Mouse (Mus musculus): ENCODE data around the gene Blvrb. TPM values are rescaled to one million over a fixed set of nuclear protein-coding genes. Genes with fewer than 3 reads are reported as not detected.

Blvrb gene
- polyA plus RNA-seq, 1 experiment from 2014 or later: 75.2 TPM

DNA sequence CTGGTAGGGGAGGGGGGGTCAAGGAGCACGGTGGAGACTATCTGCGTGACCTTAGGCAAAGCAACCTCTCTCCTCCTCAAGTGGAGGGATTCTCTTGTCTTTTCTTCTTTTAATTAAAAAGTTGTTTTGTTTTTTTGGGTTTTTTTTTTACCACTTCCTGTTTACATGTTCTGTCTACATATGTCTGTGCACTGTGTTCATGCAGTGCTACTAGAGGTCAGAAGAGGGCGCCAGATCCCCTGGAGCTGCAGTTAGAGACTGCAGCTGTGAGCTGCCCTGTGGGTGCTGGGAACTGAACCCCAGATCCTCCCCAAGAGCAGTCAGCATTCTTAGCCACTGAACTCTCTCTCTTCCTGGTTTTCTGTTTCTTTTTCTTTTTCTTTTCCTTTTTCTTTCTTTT, 28.7 kb upstream of the Blvrb start:
- Histone ChIP-seq H3K4me1 (ENCODE audit: control insufficient read depth, insufficient read depth, low read length) (no peaks in the 10 kb centered on the region), H3K36me3 (ENCODE audit: control insufficient read depth, insufficient read depth, low read length) (no peaks in the 10 kb centered on the region), H3K9ac (ENCODE audit: low read depth, low read length) (no peak overlapping the region), H3K27me3 (replicated peaks; ENCODE audit: control insufficient read depth, insufficient read depth, low read length) (no peaks in the 10 kb centered on the region; the same call in 1 of the 2 replicates), H3K27ac (replicated peaks; ENCODE audit: low read depth, low read length) (no peak overlapping the region), H3K4me2 (ENCODE audit: low read depth, low read length) (no peak overlapping the region), H3K9me3 (ENCODE audit: control insufficient read depth, low read length) (peaks cover 9% of the 10 kb centered on the region; the same call in 1 of the 2 replicates), H3K4me3 (ENCODE audit: low read depth, low read length) (no peak overlapping the region)
- no peak for DNase-seq (ENCODE audit: low spot score)
- 79% methylated on average over 3 of the region's 3 CpGs for WGBS
- no peak for ATAC-seq (ENCODE audit: low read depth)

DNA sequence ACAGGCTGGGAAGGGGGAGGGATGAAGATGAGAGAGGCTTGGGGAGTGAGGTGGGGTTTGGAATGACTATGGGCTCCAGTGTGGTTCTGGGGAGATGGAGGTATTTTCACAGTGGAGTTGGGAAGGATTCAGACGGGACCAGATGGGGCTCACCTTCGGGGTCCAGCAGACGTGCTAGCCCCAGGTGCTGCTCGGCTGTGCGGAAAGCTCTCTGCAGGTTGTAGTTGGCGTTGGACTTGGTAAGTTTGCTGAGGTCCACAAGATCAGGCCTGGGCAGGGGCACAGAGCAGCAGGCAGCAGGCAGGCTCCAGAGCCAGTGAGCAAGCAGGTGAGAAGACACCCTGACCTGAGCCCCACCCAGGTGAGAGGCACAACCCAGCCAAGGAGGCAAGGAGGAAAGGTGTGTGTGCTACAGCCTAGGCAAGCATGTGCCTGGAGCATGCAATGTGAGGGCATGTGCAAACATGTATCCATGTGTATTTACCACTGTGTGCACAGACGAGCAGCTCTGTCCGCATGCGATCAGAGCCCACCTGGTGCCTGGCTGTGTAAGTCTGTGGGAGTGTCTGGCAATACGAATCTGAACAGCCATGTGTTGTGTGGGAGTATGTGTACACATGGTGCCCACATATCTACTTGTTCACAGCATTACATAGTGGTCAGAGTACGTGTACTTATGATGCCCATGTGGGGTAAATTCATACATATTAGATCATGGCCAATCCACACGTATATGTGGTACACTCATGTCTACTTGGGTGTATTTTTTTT, 24.0 kb upstream of the Blvrb start:
- WGBS: 83% methylated on average over 12 of the region's 12 CpGs
- peaks cover 9% of the 10 kb centered on the region; the same call in 1 of the 2 replicates for H3K9me3 ChIP-seq (ENCODE audit: control insufficient read depth, low read length)
- no peak overlapping the region for H3K4me3 ChIP-seq (ENCODE audit: low read depth, low read length)
- H3K9ac ChIP-seq (ENCODE audit: low read depth, low read length): no peak overlapping the region
- H3K36me3 ChIP-seq (ENCODE audit: control insufficient read depth, insufficient read depth, low read length): no peaks in the 10 kb centered on the region
- ATAC-seq (ENCODE audit: low read depth) (no peak), DNase-seq (ENCODE audit: low spot score) (no peak)
- no peak overlapping the region for H3K4me2 ChIP-seq (ENCODE audit: low read depth, low read length)
- H3K27me3 ChIP-seq (replicated peaks; ENCODE audit: control insufficient read depth, insufficient read depth, low read length): no peaks in the 10 kb centered on the region
- H3K4me1 ChIP-seq (ENCODE audit: control insufficient read depth, insufficient read depth, low read length): no peaks in the 10 kb centered on the region
- no peak overlapping the region for H3K27ac ChIP-seq (replicated peaks; ENCODE audit: low read depth, low read length)

DNA sequence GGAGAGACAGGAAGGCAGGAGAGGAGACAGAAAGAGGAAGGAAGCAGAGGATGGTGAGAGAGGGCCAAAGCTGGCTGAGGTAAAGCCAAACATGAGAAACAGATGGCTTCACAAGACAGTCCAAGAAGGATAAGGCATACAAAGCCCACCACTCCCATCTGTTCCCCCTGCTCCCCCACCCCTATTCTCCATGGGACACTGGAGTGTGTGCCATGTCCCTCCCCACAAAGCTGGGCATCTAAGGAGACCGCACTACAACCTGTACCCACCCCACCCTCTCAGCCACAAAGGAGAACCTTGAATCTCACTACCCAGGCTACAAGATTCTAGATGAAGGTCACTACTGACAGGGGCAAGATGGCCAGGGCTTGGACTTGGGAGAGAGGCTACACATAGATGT, 20.4 kb upstream of the Blvrb start:
- H3K4me1 ChIP-seq (ENCODE audit: control insufficient read depth, insufficient read depth, low read length): no peaks in the 10 kb centered on the region
- no peak overlapping the region for H3K4me3 ChIP-seq (ENCODE audit: low read depth, low read length)
- H3K9me3 ChIP-seq (ENCODE audit: control insufficient read depth, low read length): peaks cover 7% of the 10 kb centered on the region
- DNase-seq (ENCODE audit: low spot score) (no peak), ATAC-seq (ENCODE audit: low read depth) (no peak)
- H3K27me3 ChIP-seq (replicated peaks; ENCODE audit: control insufficient read depth, insufficient read depth, low read length): no peaks in the 10 kb centered on the region
- no peak overlapping the region for H3K27ac ChIP-seq (replicated peaks; ENCODE audit: low read depth, low read length)
- H3K4me2 ChIP-seq (ENCODE audit: low read depth, low read length): no peak overlapping the region
- no peaks in the 10 kb centered on the region for H3K36me3 ChIP-seq (ENCODE audit: control insufficient read depth, insufficient read depth, low read length)
- 100% methylated on average over 1 of the region's 1 CpGs for WGBS
- no peak overlapping the region for H3K9ac ChIP-seq (ENCODE audit: low read depth, low read length)

DNA sequence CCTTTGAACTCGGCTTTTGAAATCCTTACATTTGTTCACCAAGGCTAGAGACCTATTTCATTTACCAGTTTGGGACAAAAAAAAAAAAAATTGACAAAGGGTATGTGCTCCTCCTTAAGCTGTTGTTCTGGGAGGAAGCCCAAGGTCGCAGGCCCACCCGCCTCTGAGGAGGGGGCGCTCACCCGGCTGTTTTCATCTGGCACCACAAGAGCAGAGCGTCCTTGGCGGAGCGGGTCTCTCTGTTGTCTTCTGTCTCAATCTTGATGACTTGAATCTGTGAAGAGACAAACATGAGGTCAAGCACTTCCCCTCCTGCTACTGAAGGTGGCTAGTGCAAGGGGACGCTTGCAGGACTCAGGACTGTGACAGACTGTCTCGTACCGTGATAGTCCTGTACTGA, 19.8 kb upstream of the Blvrb start:
- Histone ChIP-seq H3K27me3 (replicated peaks; ENCODE audit: control insufficient read depth, insufficient read depth, low read length) (peaks cover 1% of the 10 kb centered on the region), H3K27ac (replicated peaks; ENCODE audit: low read depth, low read length) (no peak overlapping the region), H3K9me3 (ENCODE audit: control insufficient read depth, low read length) (peaks cover 6% of the 10 kb centered on the region; the same call in 1 of the 2 replicates), H3K4me1 (ENCODE audit: control insufficient read depth, insufficient read depth, low read length) (no peaks in the 10 kb centered on the region), H3K4me3 (ENCODE audit: low read depth, low read length) (no peak overlapping the region), H3K4me2 (ENCODE audit: low read depth, low read length) (no peak overlapping the region), H3K36me3 (ENCODE audit: control insufficient read depth, insufficient read depth, low read length) (no peaks in the 10 kb centered on the region), H3K9ac (ENCODE audit: low read depth, low read length) (no peak overlapping the region)
- no peak for ATAC-seq (ENCODE audit: low read depth)
- 86% methylated on average over 11 of the region's 11 CpGs for WGBS
- no peak for DNase-seq (ENCODE audit: low spot score)

DNA sequence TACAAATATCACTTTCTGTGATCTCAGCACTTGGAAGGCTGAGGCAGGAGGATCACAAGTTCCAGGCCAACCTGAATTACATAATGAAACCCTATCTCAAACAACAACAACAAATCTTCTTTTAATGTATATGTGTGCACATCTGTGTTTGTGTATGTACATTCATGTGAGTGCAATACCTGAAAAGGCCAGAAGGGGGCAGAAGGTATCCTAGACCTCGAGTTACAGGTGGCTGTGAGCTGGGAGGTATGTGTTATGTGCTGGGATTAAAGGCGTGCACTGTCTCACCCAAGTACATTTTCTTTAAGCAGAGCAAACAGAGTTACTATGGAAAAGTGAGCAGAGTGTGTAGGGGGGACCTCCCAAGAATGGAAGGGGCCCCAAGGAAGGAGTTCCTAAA, 18.6 kb upstream of the Blvrb start:
- no peak overlapping the region for H3K4me3 ChIP-seq (ENCODE audit: low read depth, low read length)
- no peak overlapping the region for H3K9ac ChIP-seq (ENCODE audit: low read depth, low read length)
- no peaks in the 10 kb centered on the region for H3K36me3 ChIP-seq (ENCODE audit: control insufficient read depth, insufficient read depth, low read length)
- H3K27me3 ChIP-seq (replicated peaks; ENCODE audit: control insufficient read depth, insufficient read depth, low read length): peaks cover 12% of the 10 kb centered on the region
- peaks cover 6% of the 10 kb centered on the region; the same call in 1 of the 2 replicates for H3K9me3 ChIP-seq (ENCODE audit: control insufficient read depth, low read length)
- 56% methylated on average over 2 of the region's 2 CpGs for WGBS
- ATAC-seq (ENCODE audit: low read depth) (no peak), DNase-seq (ENCODE audit: low spot score) (no peak)
- no peak overlapping the region for H3K27ac ChIP-seq (replicated peaks; ENCODE audit: low read depth, low read length)
- H3K4me2 ChIP-seq (ENCODE audit: low read depth, low read length): no peak overlapping the region
- H3K4me1 ChIP-seq (ENCODE audit: control insufficient read depth, insufficient read depth, low read length): no peaks in the 10 kb centered on the region

DNA sequence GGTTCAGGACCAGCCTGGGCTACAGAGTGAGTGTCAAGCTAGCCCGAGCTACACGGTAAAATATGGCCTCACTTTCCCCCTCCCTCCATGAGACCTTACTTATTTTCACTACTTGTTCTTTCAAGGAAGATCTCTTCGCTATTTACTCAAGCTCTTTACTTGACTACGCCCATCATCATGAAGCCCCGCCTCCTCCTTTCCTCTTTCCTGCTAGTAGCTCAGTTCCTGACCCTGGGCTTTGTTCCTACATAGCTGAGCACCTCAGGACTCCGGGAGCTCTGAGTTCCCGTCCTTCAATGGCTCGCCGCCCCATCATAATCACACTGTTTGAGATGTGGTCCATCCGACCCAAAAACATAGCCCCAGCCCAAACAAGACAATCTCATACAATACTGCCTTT, 14.4 kb upstream of the Blvrb start:
- Histone ChIP-seq H3K36me3 (ENCODE audit: control insufficient read depth, insufficient read depth, low read length) (no peaks in the 10 kb centered on the region), H3K4me1 (ENCODE audit: control insufficient read depth, insufficient read depth, low read length) (no peaks in the 10 kb centered on the region), H3K27me3 (replicated peaks; ENCODE audit: control insufficient read depth, insufficient read depth, low read length) (peaks cover 18% of the 10 kb centered on the region), H3K9ac (ENCODE audit: low read depth, low read length) (no peak overlapping the region), H3K4me3 (ENCODE audit: low read depth, low read length) (no peak overlapping the region), H3K9me3 (ENCODE audit: control insufficient read depth, low read length) (peaks cover 6% of the 10 kb centered on the region; the same call in 1 of the 2 replicates), H3K27ac (replicated peaks; ENCODE audit: low read depth, low read length) (no peak overlapping the region), H3K4me2 (ENCODE audit: low read depth, low read length) (no peak overlapping the region)
- 28% methylated on average over 10 of the region's 10 CpGs for WGBS
- DNase-seq (ENCODE audit: low spot score) (no peak), ATAC-seq (ENCODE audit: low read depth) (0 out of 2 replicates have a peak, but pooled peaks have one; percentile 33)

DNA sequence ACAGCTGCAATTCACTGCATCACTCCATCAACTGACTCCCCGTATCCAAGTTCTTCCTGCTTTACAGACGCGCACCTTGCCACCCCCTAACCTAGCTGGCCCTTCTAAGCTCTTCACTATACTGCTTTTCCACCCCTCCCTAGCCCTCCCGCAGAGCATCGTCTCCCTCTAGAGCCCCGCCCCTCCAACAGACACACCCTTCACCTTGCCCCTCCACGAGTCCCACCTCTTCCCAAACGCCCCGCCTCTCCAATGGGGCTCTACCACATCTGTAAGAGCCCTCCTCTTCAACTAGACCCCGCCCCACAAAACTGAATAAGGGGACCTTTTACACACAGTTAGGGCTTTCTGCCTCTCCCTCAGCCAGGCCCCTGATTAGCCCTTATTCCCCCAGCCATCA, 14.0 kb upstream of the Blvrb start:
- Histone ChIP-seq H3K36me3 (ENCODE audit: control insufficient read depth, insufficient read depth, low read length) (no peaks in the 10 kb centered on the region), H3K27me3 (replicated peaks; ENCODE audit: control insufficient read depth, insufficient read depth, low read length) (peaks cover 18% of the 10 kb centered on the region), H3K27ac (replicated peaks; ENCODE audit: low read depth, low read length) (no peak overlapping the region), H3K4me1 (ENCODE audit: control insufficient read depth, insufficient read depth, low read length) (no peaks in the 10 kb centered on the region), H3K4me2 (ENCODE audit: low read depth, low read length) (no peak overlapping the region), H3K9ac (ENCODE audit: low read depth, low read length) (no peak overlapping the region), H3K4me3 (ENCODE audit: low read depth, low read length) (no peak overlapping the region), H3K9me3 (ENCODE audit: control insufficient read depth, low read length) (peaks cover 6% of the 10 kb centered on the region; the same call in 1 of the 2 replicates)
- WGBS: 15% methylated on average over 10 of the region's 10 CpGs
- ATAC-seq (ENCODE audit: low read depth) (no peak), DNase-seq (ENCODE audit: low spot score) (no peak)

DNA sequence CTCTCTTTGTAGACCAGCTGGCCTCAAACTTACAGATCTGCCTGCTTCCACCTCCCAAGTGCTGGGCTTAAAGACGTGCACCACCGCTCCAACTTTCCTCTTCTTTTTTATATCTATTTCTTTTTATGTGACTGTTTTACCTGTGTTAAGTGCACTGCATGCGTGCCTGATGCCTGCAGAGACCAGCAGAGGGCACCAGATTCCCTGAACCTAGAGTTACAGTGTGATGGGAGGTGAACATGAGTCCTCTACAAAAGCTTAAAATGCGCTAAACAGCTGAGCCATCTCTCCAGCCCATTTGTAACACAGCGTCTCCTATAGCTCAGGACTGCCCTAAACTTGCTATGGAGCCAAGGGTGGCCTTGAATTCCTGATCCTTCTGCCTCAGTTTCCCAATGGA, 10.2 kb upstream of the Blvrb start:
- no peaks in the 10 kb centered on the region for H3K36me3 ChIP-seq (ENCODE audit: control insufficient read depth, insufficient read depth, low read length)
- no peak overlapping the region for H3K4me3 ChIP-seq (ENCODE audit: low read depth, low read length)
- H3K4me2 ChIP-seq (ENCODE audit: low read depth, low read length): no peak overlapping the region
- H3K9me3 ChIP-seq (ENCODE audit: control insufficient read depth, low read length): no peaks in the 10 kb centered on the region
- DNase-seq (ENCODE audit: low spot score) (no peak), ATAC-seq (ENCODE audit: low read depth) (no peak)
- WGBS: 50% methylated on average over 5 of the region's 5 CpGs
- no peak overlapping the region for H3K27ac ChIP-seq (replicated peaks; ENCODE audit: low read depth, low read length)
- no peak overlapping the region for H3K9ac ChIP-seq (ENCODE audit: low read depth, low read length)
- no peaks in the 10 kb centered on the region for H3K4me1 ChIP-seq (ENCODE audit: control insufficient read depth, insufficient read depth, low read length)
- H3K27me3 ChIP-seq (replicated peaks; ENCODE audit: control insufficient read depth, insufficient read depth, low read length): peaks cover 18% of the 10 kb centered on the region

DNA sequence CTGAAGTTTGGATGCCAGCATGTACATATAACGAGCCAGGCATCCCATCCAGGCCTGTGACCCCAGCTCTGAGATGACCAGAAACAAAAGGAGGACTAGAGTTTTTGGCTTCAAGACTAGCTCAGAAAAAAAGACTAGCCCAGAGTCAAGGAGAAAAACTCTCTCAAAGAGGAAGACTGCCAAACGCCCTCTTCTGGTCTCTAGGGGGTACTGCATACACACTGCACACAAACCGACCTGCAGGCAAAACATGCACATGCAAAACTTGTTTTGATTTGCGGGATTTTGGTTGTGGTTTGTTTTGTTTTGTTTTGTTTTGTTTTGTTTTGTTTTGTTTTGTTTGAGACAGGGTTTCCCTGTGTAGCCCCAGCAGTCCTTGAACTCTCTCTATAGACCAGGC, 7.8 kb upstream of the Blvrb start:
- Histone ChIP-seq H3K4me2 (ENCODE audit: low read depth, low read length) (no peak overlapping the region), H3K27ac (replicated peaks; ENCODE audit: low read depth, low read length) (no peak overlapping the region), H3K4me3 (ENCODE audit: low read depth, low read length) (no peak overlapping the region), H3K36me3 (ENCODE audit: control insufficient read depth, insufficient read depth, low read length) (no peaks in the 10 kb centered on the region), H3K27me3 (replicated peaks; ENCODE audit: control insufficient read depth, insufficient read depth, low read length) (peaks cover 3% of the 10 kb centered on the region; the same call in 1 of the 2 replicates), H3K9me3 (ENCODE audit: control insufficient read depth, low read length) (no peaks in the 10 kb centered on the region), H3K9ac (ENCODE audit: low read depth, low read length) (no peak overlapping the region), H3K4me1 (ENCODE audit: control insufficient read depth, insufficient read depth, low read length) (no peaks in the 10 kb centered on the region)
- ATAC-seq (ENCODE audit: low read depth) (no peak), DNase-seq (ENCODE audit: low spot score) (no peak)
- 76% methylated on average over 4 of the region's 4 CpGs for WGBS

All from embryonic facial prominence, embryonic 14.5 days (tissue).